ENCODE assay signal across 30 mouse cellular contexts in the genomic region with DNA sequence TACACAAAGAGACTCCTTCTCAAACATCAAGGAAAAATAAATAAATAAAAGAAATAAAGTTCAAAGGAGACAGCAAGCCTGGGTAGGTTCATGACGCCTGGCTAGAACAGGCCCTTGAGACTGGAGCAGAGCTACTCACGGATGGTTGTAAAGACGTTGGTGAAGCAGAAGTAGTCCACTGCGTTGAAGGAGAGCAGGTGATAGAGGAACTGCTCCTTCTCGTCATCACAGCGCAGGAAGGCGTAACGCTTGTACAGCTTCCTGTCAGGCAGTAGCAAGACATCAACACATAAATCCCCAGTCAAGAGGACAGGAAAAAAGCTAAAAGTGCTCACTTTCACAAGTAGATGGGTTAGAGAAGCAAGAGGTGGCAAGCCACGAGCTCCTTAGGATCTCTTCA. TPM values are rescaled to one million over a fixed set of nuclear protein-coding genes. Genes with fewer than 3 reads are reported as not detected.
DNase-seq lines count a peak whose midpoint lies in the region; ATAC-seq lines count a peak whose summit lies in the region.
"Had no signal": no experiment of that assay in that cellular context is flagged by ENCODE, and none has a peak within 500 bp of the region (broad histone marks: within the 10 kb centered on the region; RNA-seq: fewer than 3 reads in every experiment).

No protein-coding gene starts in this region.

- no peak overlapping the region for H3K27ac ChIP-seq in midbrain, embryonic 11.5 days (ENCODE audit: low read depth, low read length)
- H3K27ac ChIP-seq in midbrain, embryonic 14.5 days (replicated peaks; ENCODE audit: low read depth, low read length), result no peak overlapping the region
- H3K27ac ChIP-seq: embryonic facial prominence, embryonic 12.5 days; forebrain, embryonic 10.5 days; gastrocnemius, adult 2 months; heart, embryonic 13.5 days; liver, embryonic 14.5 days; macrophage; midbrain, embryonic 10.5 days had no signal

- peaks cover 41% of the 10 kb centered on the region for H3K36me3 ChIP-seq in midbrain, embryonic 11.5 days (ENCODE audit: control insufficient read depth, insufficient read depth, low read length)
- H3K36me3 ChIP-seq in midbrain, embryonic 14.5 days (ENCODE audit: control insufficient read depth, insufficient read depth, low read length), result peaks cover 100% of the 10 kb centered on the region
- H3K36me3 ChIP-seq in splenic B cell, adult 2 months (ENCODE audit: control insufficient read depth, insufficient read depth, low read length, poor library complexity, severe bottlenecking), result peaks cover 17% of the 10 kb centered on the region

- intact Hi-C loops in heart, postnatal 14 days (cut with DNase I), result no loop called here

- H3K27me3 ChIP-seq in midbrain, embryonic 11.5 days (ENCODE audit: control insufficient read depth, insufficient read depth, low read length), result no peaks in the 10 kb centered on the region
- H3K27me3 ChIP-seq in midbrain, embryonic 14.5 days (ENCODE audit: control insufficient read depth, insufficient read depth, low read length), result no peaks in the 10 kb centered on the region
- H3K27me3 ChIP-seq in splenic B cell, adult 2 months (ENCODE audit: control insufficient read depth, insufficient read depth, low read length, poor library complexity, severe bottlenecking), result no peaks in the 10 kb centered on the region
- H3K27me3 ChIP-seq: embryonic facial prominence, embryonic 12.5 days; heart, embryonic 13.5 days had no signal

- no peak overlapping the region for H3K4me2 ChIP-seq in midbrain, embryonic 11.5 days
- no peak overlapping the region for H3K4me2 ChIP-seq in midbrain, embryonic 14.5 days (ENCODE audit: low read length)
- H3K4me2 ChIP-seq: embryonic facial prominence, embryonic 12.5 days; heart, embryonic 13.5 days had no signal

- WGBS in midbrain, embryonic 11.5 days, result 92% methylated on average over 9 of the region's 9 CpGs
- 94% methylated on average over 9 of the region's 9 CpGs for WGBS in midbrain, embryonic 14.5 days

- ATAC-seq in midbrain, embryonic 11.5 days (ENCODE audit: low FRiP score), result no peak
- ATAC-seq in midbrain, embryonic 14.5 days (ENCODE audit: low FRiP score, low TSS enrichment), result no peak
- ATAC-seq in megakaryocyte progenitor cell, adult 5-6 weeks (replicated peaks; ENCODE audit: poor library complexity), result peak; percentile 91
- ATAC-seq: forebrain, embryonic 16.5 days; hindbrain, embryonic 16.5 days had no signal

- H3K4me1 ChIP-seq in midbrain, embryonic 11.5 days (ENCODE audit: control insufficient read depth, insufficient read depth, low read length), result no peaks in the 10 kb centered on the region
- no peaks in the 10 kb centered on the region for H3K4me1 ChIP-seq in midbrain, embryonic 14.5 days (ENCODE audit: control insufficient read depth, insufficient read depth, low read length)
- H3K4me1 ChIP-seq: embryonic facial prominence, embryonic 12.5 days; forebrain, embryonic 10.5 days; midbrain, embryonic 10.5 days had no signal

- no peak overlapping the region for H3K4me3 ChIP-seq in midbrain, embryonic 11.5 days (ENCODE audit: low read depth, low read length)
- no peak overlapping the region for H3K4me3 ChIP-seq in midbrain, embryonic 14.5 days (replicated peaks; ENCODE audit: low read depth, low read length)
- H3K4me3 ChIP-seq: embryonic facial prominence, embryonic 12.5 days; forebrain, embryonic 10.5 days; gastrocnemius, adult 2 months; heart, embryonic 13.5 days; midbrain, embryonic 10.5 days had no signal

- H3K9me3 ChIP-seq in midbrain, embryonic 11.5 days (ENCODE audit: control insufficient read depth, low read length), result no peaks in the 10 kb centered on the region
- no peaks in the 10 kb centered on the region for H3K9me3 ChIP-seq in midbrain, embryonic 14.5 days (ENCODE audit: control insufficient read depth, low read length)
- H3K9me3 ChIP-seq: embryonic facial prominence, embryonic 12.5 days; forebrain, embryonic 10.5 days; heart, embryonic 13.5 days; midbrain, embryonic 10.5 days had no signal

- no peak overlapping the region for H3K9ac ChIP-seq in midbrain, embryonic 11.5 days (ENCODE audit: low read length)
- H3K9ac ChIP-seq in midbrain, embryonic 14.5 days (replicated peaks; ENCODE audit: low read length), result no peak overlapping the region
- H3K9ac ChIP-seq: embryonic facial prominence, embryonic 12.5 days; heart, embryonic 13.5 days; liver, embryonic 14.5 days had no signal

- DNase-seq in midbrain, embryonic 11.5 days (ENCODE audit: low spot score, missing footprints), result peak; percentile 14
- no peak for DNase-seq in midbrain, embryonic 14.5 days
- peak; percentile 7 for DNase-seq in c-Kit-positive CD71-negative TER-119-negative erythroid progenitor cells, embryonic 14.5 days (ENCODE audit: low read depth)
- DNase-seq in splenic B cell, adult 2 months (ENCODE audit: low read depth, low spot score), result peak; percentile 90
- DNase-seq in embryo, embryonic 11 days, result no peak
- no peak for DNase-seq in kidney, postnatal 25 days
- no peak for DNase-seq in heart, postnatal 14 days
- DNase-seq: adrenal gland, postnatal 25 days; cerebellum, adult 2 months; cerebellum, postnatal 14 days; gastrocnemius, adult 2 months; heart, postnatal 10 days; kidney, adult 18-20 months; kidney, postnatal 10 days; layer of hippocampus, adult 9-11 months; liver; lung, adult 2 months; lung, postnatal 10 days; retina, postnatal 1 day; right cerebral cortex, postnatal 14 days; thymus, postnatal 25 days had no signal

RNA-seq across cellular contexts. Expression of gene Scube2, which starts 35.4 kb away (rescaled TPM):
- 3.6 and 4.2 TPM in 2 replicates for polyA plus RNA-seq in midbrain, embryonic 11.5 days (2014; fragmentation: Nextera tagmentation; extraction: Ambion mirVana)
- 2.3 and 2.8 TPM in 2 replicates for polyA plus RNA-seq in midbrain, embryonic 14.5 days (2014; fragmentation: Nextera tagmentation; extraction: Ambion mirVana)
- total RNA-seq in megakaryocyte progenitor cell, adult 5-6 weeks (2015), result not detected in 2 replicates
- total RNA-seq in megakaryocyte progenitor cell, adult 5-6 weeks (2017), result 0.07 TPM in 1 of 2 replicates, not detected in the other
- total RNA-seq in heart, postnatal 14 days (2021), result 10 to 100 TPM; 15.4 to 15.6 TPM
- polyA plus RNA-seq: macrophage had no signal

RNA-seq across cellular contexts. Expression of gene Dennd5a, which starts 59.3 kb away (rescaled TPM):
- 52.4 and 53.0 TPM in 2 replicates for polyA plus RNA-seq in midbrain, embryonic 11.5 days (2014; fragmentation: Nextera tagmentation; extraction: Ambion mirVana)
- polyA plus RNA-seq in midbrain, embryonic 14.5 days (2014; fragmentation: Nextera tagmentation; extraction: Ambion mirVana), result 54.6 and 57.2 TPM in 2 replicates
- total RNA-seq in megakaryocyte progenitor cell, adult 5-6 weeks (2015), result 96.7 and 103 TPM in 2 replicates
- 54.9 and 57.8 TPM in 2 replicates for total RNA-seq in megakaryocyte progenitor cell, adult 5-6 weeks (2017)
- 100 to 1,000 TPM; 151 to 158 TPM for total RNA-seq in heart, postnatal 14 days (2021)

Comparison
In these comparisons a context has a peak if more than half of its experiments do, and no peak if none do; other contexts are left out.
1. DNase-seq: peak in midbrain, embryonic 11.5 days (single experiment), c-Kit-positive CD71-negative TER-119-negative erythroid progenitor cells, embryonic 14.5 days (single experiment) and splenic B cell, adult 2 months (single experiment); none in midbrain, embryonic 14.5 days (single experiment), embryo, embryonic 11 days (single experiment), kidney, postnatal 25 days (0 of 2) and heart, postnatal 14 days (0 of 2).
2. RNA of gene Scube2, which starts 35.4 kb away (total RNA-seq): 15.4 to 15.6 TPM in heart, postnatal 14 days; 0.07 TPM in megakaryocyte progenitor cell, adult 5-6 weeks; every median in the first group is over 10 times any median in the second.